Mouse (Mus musculus): ENCODE measurements around the gene Papola. TPM values are rescaled to one million over a fixed set of nuclear protein-coding genes. Genes with fewer than 3 reads are reported as not detected.
A peak's percentile ranks its signal among the peaks of the same experiment; 100 is the strongest.

Gene Papola
- 51.4 and 57.7 TPM in 2 replicates for polyA plus RNA-seq (2012; rRNA removed)

DNA sequence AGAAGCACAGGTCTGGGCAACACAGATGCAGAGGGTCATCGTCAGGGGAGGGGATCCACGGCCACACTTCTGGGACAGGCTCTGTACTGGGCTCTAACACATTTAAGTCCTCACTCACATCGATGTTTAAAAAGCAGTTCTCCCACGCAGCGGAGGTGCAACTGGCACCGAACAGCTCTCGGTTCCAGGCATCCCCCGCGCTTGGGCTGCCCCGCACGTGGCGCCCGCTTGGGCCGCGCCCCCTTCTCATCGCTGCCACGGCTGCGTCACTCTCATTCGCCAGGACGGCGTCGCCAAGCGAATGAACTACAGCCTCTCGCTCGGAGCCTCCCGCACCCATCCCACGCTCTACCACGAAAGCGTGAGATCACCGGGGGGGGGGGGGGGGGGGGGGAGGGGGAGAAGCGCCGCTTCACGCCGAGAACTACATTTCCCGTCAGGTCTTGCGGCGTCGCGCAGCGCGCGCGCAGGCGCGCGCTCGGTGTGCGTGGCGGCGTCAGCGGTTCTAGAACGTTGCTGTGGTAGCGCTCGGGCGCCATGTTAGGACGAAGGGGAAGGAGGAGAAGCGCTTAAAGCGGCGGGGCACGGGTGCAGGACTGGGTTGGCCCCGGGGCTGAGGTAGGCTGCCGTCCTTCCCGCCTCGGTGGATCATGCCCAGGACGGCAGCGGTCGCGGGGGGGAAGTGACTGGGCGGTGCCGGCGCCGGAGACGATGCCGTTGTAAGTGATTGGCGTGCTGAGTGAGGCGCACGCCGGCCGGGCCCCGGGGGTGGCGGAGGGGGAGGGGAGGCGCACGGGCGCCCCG lies at the start of gene Papola:
Papola (plus strand) TSS at position 499 of the 804 bp plus-strand sequence.
- peak; percentile 67 for TF ChIP-seq POLR2A (IDR thresholded peaks at IDR 0.05; ENCODE audit: low read depth, low read length)
- no peak for TF ChIP-seq CTCF (conservative IDR thresholded peaks at IDR 0.05; ENCODE audit: insufficient read depth, insufficient read length, low read depth, low read length)
- Histone ChIP-seq H3K36me3 (ENCODE audit: control insufficient read depth, insufficient read depth, low read length) (no peaks in the 10 kb centered on the region), H3K4me3 (ENCODE audit: insufficient read depth, low read depth, low read length) (peak within 1 kb of the TSS; percentile 82), H3K27ac (ENCODE audit: insufficient read depth, low read depth, low read length) (peak within 1 kb of the TSS; percentile 91), H3K4me1 (ENCODE audit: control insufficient read depth, insufficient read depth, low read length) (peaks cover 15% of the 10 kb centered on the region; the same call in 1 of the 2 replicates), H3K27me3 (replicated peaks; ENCODE audit: control insufficient read depth, insufficient read depth, low read length) (no peaks in the 10 kb centered on the region)
- DNase-seq = peak; percentile 94
- under 1% methylated on average over 83 of the region's 85 CpGs for WGBS

GRCm38 (mm10) chr12:105735226-105735888 lies 49.1 kb upstream of the Papola start:
- Histone ChIP-seq H3K36me3 (ENCODE audit: control insufficient read depth, insufficient read depth, low read length) (no peaks in the 10 kb centered on the region), H3K27me3 (replicated peaks; ENCODE audit: control insufficient read depth, insufficient read depth, low read length) (no peaks in the 10 kb centered on the region), H3K4me3 (ENCODE audit: insufficient read depth, low read depth, low read length) (no peak overlapping the region), H3K4me1 (ENCODE audit: control insufficient read depth, insufficient read depth, low read length) (no peaks in the 10 kb centered on the region; the same call in 1 of the 2 replicates), H3K27ac (ENCODE audit: insufficient read depth, low read depth, low read length) (no peak overlapping the region)
- TF ChIP-seq CTCF (conservative IDR thresholded peaks at IDR 0.05; ENCODE audit: insufficient read depth, insufficient read length, low read depth, low read length) (no peak), POLR2A (IDR thresholded peaks at IDR 0.05; ENCODE audit: low read depth, low read length) (no peak)
- DNase-seq = no peak
- 54% methylated on average over 7 of the region's 7 CpGs for WGBS

DNA sequence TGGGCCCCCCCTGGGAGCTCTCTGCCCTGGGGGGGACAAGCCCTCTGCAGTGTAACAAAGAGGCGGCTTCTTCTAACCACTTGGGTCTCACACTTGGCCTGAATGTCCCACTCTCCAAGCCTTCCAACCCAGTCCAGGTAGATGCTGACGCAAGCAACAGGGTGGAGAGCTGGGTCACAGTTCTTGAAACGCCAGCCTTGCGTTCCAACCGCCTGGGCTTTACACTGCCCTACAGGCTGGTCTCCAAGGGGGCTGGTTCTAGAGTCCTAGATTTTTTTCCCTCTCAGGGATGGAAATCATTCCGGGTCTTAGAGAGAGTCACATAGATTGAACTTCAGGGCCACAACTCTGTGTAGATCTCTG lies 48.6 kb upstream of the Papola start:
- H3K27me3 ChIP-seq (replicated peaks; ENCODE audit: control insufficient read depth, insufficient read depth, low read length) = no peaks in the 10 kb centered on the region
- H3K4me1 ChIP-seq (ENCODE audit: control insufficient read depth, insufficient read depth, low read length) = no peaks in the 10 kb centered on the region; the same call in 1 of the 2 replicates
- H3K4me3 ChIP-seq (ENCODE audit: insufficient read depth, low read depth, low read length) = no peak overlapping the region
- TF ChIP-seq POLR2A (IDR thresholded peaks at IDR 0.05; ENCODE audit: low read depth, low read length) (no peak), CTCF (conservative IDR thresholded peaks at IDR 0.05; ENCODE audit: insufficient read depth, insufficient read length, low read depth, low read length) (no peak)
- no peak for DNase-seq
- no peak overlapping the region for H3K27ac ChIP-seq (ENCODE audit: insufficient read depth, low read depth, low read length)
- H3K36me3 ChIP-seq (ENCODE audit: control insufficient read depth, insufficient read depth, low read length) = no peaks in the 10 kb centered on the region
- WGBS = 44% methylated on average over 6 of the region's 6 CpGs

DNA sequence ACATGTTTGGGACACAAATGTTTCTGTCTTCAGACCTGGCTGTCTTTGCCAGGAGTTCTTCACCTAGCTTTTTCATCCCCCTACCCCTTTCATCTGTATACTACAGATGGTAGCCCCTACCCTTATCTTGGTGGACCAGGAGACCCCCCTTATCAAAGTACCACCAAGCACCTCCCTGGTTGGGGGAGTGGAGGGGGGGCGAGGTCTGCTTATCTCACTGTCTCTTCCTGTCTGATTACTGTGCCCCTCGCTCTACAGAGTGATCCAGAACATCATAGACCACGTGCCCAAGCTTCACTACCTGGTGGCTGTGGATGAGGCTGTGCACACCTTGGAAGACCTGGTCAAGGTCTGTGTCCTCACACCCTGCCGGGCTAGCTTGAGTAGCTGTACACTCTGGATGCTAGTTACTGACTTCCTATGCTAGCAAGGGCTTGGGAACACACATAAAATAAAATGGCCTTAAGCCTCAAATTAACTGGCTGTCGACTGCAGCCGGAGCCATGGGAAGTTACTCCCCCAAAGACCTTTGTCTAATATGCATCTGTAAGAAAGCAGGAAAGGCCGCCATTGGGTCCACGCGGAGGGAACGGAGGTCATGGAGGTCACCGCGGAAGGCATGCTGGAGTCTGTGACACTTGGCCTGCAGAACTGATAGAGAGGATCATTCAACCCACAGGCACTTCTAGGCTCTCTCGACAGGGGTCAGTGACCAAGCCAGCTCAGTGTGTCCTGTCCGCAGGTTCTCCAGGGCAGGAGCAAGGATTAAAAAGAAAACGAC lies 46.0 kb upstream of the Papola start:
- H3K27me3 ChIP-seq (replicated peaks; ENCODE audit: control insufficient read depth, insufficient read depth, low read length) = no peaks in the 10 kb centered on the region
- TF ChIP-seq POLR2A (IDR thresholded peaks at IDR 0.05; ENCODE audit: low read depth, low read length) = no peak
- no peak for TF ChIP-seq CTCF (conservative IDR thresholded peaks at IDR 0.05; ENCODE audit: insufficient read depth, insufficient read length, low read depth, low read length)
- no peak overlapping the region for H3K27ac ChIP-seq (ENCODE audit: insufficient read depth, low read depth, low read length)
- no peak for DNase-seq
- no peaks in the 10 kb centered on the region; the same call in 1 of the 2 replicates for H3K4me1 ChIP-seq (ENCODE audit: control insufficient read depth, insufficient read depth, low read length)
- no peaks in the 10 kb centered on the region for H3K36me3 ChIP-seq (ENCODE audit: control insufficient read depth, insufficient read depth, low read length)
- 67% methylated on average over 15 of the region's 15 CpGs for WGBS
- H3K4me3 ChIP-seq (ENCODE audit: insufficient read depth, low read depth, low read length) = no peak overlapping the region

DNA sequence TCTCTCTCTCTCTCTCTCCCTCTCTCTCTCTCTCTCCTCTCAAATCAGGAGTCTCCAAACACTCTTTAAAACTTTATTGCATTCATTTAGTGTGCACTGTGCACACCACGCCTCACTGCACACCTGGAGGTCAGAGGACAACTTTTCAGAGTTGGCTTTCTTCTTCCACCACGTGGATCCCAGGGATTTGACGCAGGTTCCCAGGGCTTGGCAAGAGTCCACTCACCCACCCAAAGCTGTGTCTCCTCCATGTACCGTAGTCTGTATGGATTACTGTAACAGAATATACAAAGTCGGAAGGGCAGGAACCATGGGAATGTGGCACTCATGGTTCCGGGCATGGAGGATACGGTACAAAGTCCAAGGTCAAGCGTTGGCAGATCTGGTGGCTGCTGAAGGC lies 44.8 kb upstream of the Papola start:
- no peaks in the 10 kb centered on the region for H3K27me3 ChIP-seq (replicated peaks; ENCODE audit: control insufficient read depth, insufficient read depth, low read length)
- H3K36me3 ChIP-seq (ENCODE audit: control insufficient read depth, insufficient read depth, low read length) = no peaks in the 10 kb centered on the region
- no peak for TF ChIP-seq POLR2A (IDR thresholded peaks at IDR 0.05; ENCODE audit: low read depth, low read length)
- no peak for TF ChIP-seq CTCF (conservative IDR thresholded peaks at IDR 0.05; ENCODE audit: insufficient read depth, insufficient read length, low read depth, low read length)
- peak; percentile 87 for DNase-seq
- no peak overlapping the region for H3K4me3 ChIP-seq (ENCODE audit: insufficient read depth, low read depth, low read length)
- 55% methylated on average over 8 of the region's 8 CpGs for WGBS
- peak overlapping the region; percentile 4; the same call in 1 of the 2 replicates for H3K27ac ChIP-seq (ENCODE audit: insufficient read depth, low read depth, low read length)
- H3K4me1 ChIP-seq (ENCODE audit: control insufficient read depth, insufficient read depth, low read length) = no peaks in the 10 kb centered on the region; the same call in 1 of the 2 replicates

DNA sequence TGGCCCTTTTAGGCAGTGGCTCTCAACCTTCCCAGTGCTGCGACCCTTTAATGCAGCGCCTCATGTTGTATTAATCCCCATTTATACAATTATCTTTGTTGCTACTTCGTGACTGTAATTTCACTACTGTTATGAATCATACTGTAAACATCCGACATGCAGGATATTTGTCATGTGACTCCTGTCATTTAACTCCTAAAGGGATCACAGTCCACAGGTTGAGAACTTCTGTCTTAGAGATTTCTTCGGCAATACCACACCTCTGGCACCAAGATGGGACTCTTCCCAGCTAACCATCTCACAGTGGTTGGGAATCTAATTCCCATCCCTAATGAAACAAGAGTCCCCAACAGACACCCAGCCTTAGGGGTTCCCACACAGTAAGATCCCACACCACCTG lies 36.4 kb upstream of the Papola start:
- no peak for TF ChIP-seq POLR2A (IDR thresholded peaks at IDR 0.05; ENCODE audit: low read depth, low read length)
- no peak for TF ChIP-seq CTCF (conservative IDR thresholded peaks at IDR 0.05; ENCODE audit: insufficient read depth, insufficient read length, low read depth, low read length)
- no peak for DNase-seq
- Histone ChIP-seq H3K27ac (ENCODE audit: insufficient read depth, low read depth, low read length) (no peak overlapping the region), H3K4me3 (ENCODE audit: insufficient read depth, low read depth, low read length) (no peak overlapping the region), H3K36me3 (ENCODE audit: control insufficient read depth, insufficient read depth, low read length) (no peaks in the 10 kb centered on the region), H3K4me1 (ENCODE audit: control insufficient read depth, insufficient read depth, low read length) (no peaks in the 10 kb centered on the region; the same call in 1 of the 2 replicates), H3K27me3 (replicated peaks; ENCODE audit: control insufficient read depth, insufficient read depth, low read length) (no peaks in the 10 kb centered on the region)
- 74% methylated on average over 5 of the region's 5 CpGs for WGBS
